Mouse (Mus musculus): Measurements from ENCODE around the gene Glod4. TPM values are rescaled to one million over a fixed set of nuclear protein-coding genes. Genes with fewer than 3 reads are reported as not detected.
"Not testable (repeated sequence)": the region's sequence is repeated elsewhere in the genome, so short reads cannot be mapped to it uniquely, and the experiment has no call there.

Glod4 gene
- polyA plus RNA-seq, 1 experiment from 2014 or later, result 131 TPM

- Histone ChIP-seq H3K27me3 (ENCODE audit: control insufficient read depth, insufficient read depth, low read length) (no peaks in the 10 kb centered on the region), H3K36me3 (ENCODE audit: control insufficient read depth, insufficient read depth, low read length) (peaks cover 15% of the 10 kb centered on the region), H3K4me1 (ENCODE audit: control insufficient read depth, insufficient read depth, low read length) (peaks cover 5% of the 10 kb centered on the region; the same call in 1 of the 2 replicates), H3K27ac (ENCODE audit: low read depth, low read length) (peak within 1 kb of the TSS; percentile 54), H3K9me3 (ENCODE audit: control insufficient read depth, low read length) (no peaks in the 10 kb centered on the region), H3K4me3 (ENCODE audit: low read depth, low read length) (peak within 1 kb of the TSS; percentile 85), H3K4me2 (peak within 1 kb of the TSS; percentile 78), H3K9ac (ENCODE audit: low read length) (peak within 1 kb of the TSS; percentile 97)
- DNase-seq (ENCODE audit: low spot score, missing footprints) (peak; percentile 100), ATAC-seq (ENCODE audit: low FRiP score) (peak; percentile 99)
- under 1% methylated on average over 35 of the region's 35 CpGs for WGBS
These were observed 26.1 kb downstream of the Glod4 start, which contains the start of the genes Dbil5 and Gemin4 for GRCm38 (mm10) chr11:76217390-76217800. Dbil5 (plus strand) TSS chr11:76217608. Gemin4 (minus strand) TSS chr11:76217664.

DNA sequence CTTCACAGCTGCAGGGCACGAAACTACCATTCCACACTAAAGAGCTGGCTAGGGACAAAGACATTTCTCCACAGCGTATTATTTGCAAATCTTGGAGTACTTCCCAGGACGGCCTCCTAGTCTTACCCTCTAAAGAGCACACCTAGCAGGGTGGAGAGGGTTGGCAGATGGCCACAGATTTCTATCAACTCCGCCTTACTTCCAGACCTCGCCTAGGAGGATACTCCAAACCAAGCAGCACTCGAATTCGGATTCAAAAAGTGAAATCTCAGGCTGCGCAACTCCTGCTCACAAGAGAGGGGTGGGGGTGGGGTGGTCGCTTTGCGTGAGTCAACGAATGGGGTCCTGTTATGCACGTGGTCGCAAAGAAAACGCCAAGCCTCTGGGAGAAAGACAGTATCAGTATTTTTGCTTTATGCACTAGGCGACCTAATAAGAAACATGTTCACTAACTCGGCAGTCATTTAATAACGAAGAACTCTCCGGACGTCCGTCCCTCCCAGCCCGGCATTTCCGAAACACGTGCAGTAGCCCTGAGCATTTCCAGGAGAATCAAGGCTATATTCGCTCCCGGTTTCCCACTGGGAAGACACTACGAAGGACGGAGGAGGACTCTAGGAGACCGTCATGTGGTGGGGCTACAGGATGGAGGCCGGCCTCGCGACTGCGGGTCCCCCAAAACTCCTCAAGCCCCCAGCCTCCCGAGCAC is 26.7 kb downstream of the Glod4 start:
- no peaks in the 10 kb centered on the region for H3K9me3 ChIP-seq (ENCODE audit: control insufficient read depth, low read length)
- ATAC-seq (ENCODE audit: low FRiP score), result peak; percentile 24; the same call in 1 of the 2 replicates
- DNase-seq (ENCODE audit: low spot score, missing footprints), result no peak
- WGBS, result 6% methylated on average over 33 of the region's 33 CpGs
- H3K27me3 ChIP-seq (ENCODE audit: control insufficient read depth, insufficient read depth, low read length), result no peaks in the 10 kb centered on the region
- H3K9ac ChIP-seq (ENCODE audit: low read length), result peak overlapping the region; percentile 97
- H3K4me3 ChIP-seq (ENCODE audit: low read depth, low read length), result peak overlapping the region; percentile 85
- peak overlapping the region; percentile 54 for H3K27ac ChIP-seq (ENCODE audit: low read depth, low read length)
- H3K36me3 ChIP-seq (ENCODE audit: control insufficient read depth, insufficient read depth, low read length), result peaks cover 18% of the 10 kb centered on the region
- peaks cover 5% of the 10 kb centered on the region; the same call in 1 of the 2 replicates for H3K4me1 ChIP-seq (ENCODE audit: control insufficient read depth, insufficient read depth, low read length)
- peak overlapping the region; percentile 78 for H3K4me2 ChIP-seq

GRCm38 (mm10) chr11:76216049-76216540 is 27.4 kb downstream of the Glod4 start:
- no peaks in the 10 kb centered on the region for H3K9me3 ChIP-seq (ENCODE audit: control insufficient read depth, low read length)
- H3K9ac ChIP-seq (ENCODE audit: low read length), result peak overlapping the region; percentile 97; the same call in 1 of the 2 replicates
- peaks cover 15% of the 10 kb centered on the region for H3K36me3 ChIP-seq (ENCODE audit: control insufficient read depth, insufficient read depth, low read length)
- ATAC-seq (ENCODE audit: low FRiP score) (no peak), DNase-seq (ENCODE audit: low spot score, missing footprints) (no peak)
- H3K4me1 ChIP-seq (ENCODE audit: control insufficient read depth, insufficient read depth, low read length), result peaks cover 5% of the 10 kb centered on the region; the same call in 1 of the 2 replicates
- H3K27me3 ChIP-seq (ENCODE audit: control insufficient read depth, insufficient read depth, low read length), result no peaks in the 10 kb centered on the region
- peak overlapping the region; percentile 85; the same call in 1 of the 2 replicates for H3K4me3 ChIP-seq (ENCODE audit: low read depth, low read length)
- peak overlapping the region; percentile 78; the same call in 1 of the 2 replicates for H3K4me2 ChIP-seq
- H3K27ac ChIP-seq (ENCODE audit: low read depth, low read length), result no peak overlapping the region
- WGBS, result 96% methylated on average over 5 of the region's 5 CpGs

- Histone ChIP-seq H3K27me3 (ENCODE audit: control insufficient read depth, insufficient read depth, low read length) (no peaks in the 10 kb centered on the region), H3K4me2 (no peak overlapping the region), H3K27ac (ENCODE audit: low read depth, low read length) (no peak overlapping the region), H3K9me3 (ENCODE audit: control insufficient read depth, low read length) (no peaks in the 10 kb centered on the region), H3K9ac (ENCODE audit: low read length) (no peak overlapping the region), H3K4me1 (ENCODE audit: control insufficient read depth, insufficient read depth, low read length) (peaks cover 5% of the 10 kb centered on the region; the same call in 1 of the 2 replicates), H3K36me3 (ENCODE audit: control insufficient read depth, insufficient read depth, low read length) (peaks cover 19% of the 10 kb centered on the region), H3K4me3 (ENCODE audit: low read depth, low read length) (no peak overlapping the region)
- ATAC-seq (ENCODE audit: low FRiP score) (no peak), DNase-seq (ENCODE audit: low spot score, missing footprints) (no peak)
- WGBS, result 91% methylated on average over 2 of the region's 2 CpGs
These were observed 28.5 kb downstream of the Glod4 start for GRCm38 (mm10) chr11:76215011-76215410.

DNA sequence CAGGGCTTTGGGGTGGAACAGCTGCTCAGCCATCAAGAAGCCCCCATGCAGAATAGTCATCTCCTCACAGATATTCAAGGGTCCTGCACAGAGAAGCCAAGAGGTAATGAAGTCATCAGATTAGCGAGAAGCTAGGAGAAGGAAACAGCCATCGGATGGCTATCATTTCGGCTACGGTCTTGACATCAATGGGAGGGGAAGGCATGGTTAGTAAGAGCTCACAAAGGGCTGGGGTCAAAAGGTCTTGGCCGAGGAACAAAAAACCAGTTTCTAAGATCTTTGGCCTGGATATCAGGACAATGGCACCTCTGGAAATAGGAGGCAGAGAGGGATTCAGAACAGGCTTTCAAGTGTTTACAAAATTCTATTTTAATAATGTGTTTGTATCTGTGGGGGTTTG is 29.7 kb downstream of the Glod4 start:
- ATAC-seq (ENCODE audit: low FRiP score) (no peak), DNase-seq (ENCODE audit: low spot score, missing footprints) (no peak)
- Histone ChIP-seq H3K27me3 (ENCODE audit: control insufficient read depth, insufficient read depth, low read length) (no peaks in the 10 kb centered on the region), H3K4me3 (ENCODE audit: low read depth, low read length) (no peak overlapping the region), H3K36me3 (ENCODE audit: control insufficient read depth, insufficient read depth, low read length) (peaks cover 19% of the 10 kb centered on the region), H3K27ac (ENCODE audit: low read depth, low read length) (no peak overlapping the region), H3K9me3 (ENCODE audit: control insufficient read depth, low read length) (no peaks in the 10 kb centered on the region), H3K4me1 (ENCODE audit: control insufficient read depth, insufficient read depth, low read length) (peaks cover 5% of the 10 kb centered on the region; the same call in 1 of the 2 replicates), H3K4me2 (no peak overlapping the region), H3K9ac (ENCODE audit: low read length) (no peak overlapping the region)
- WGBS, result 18% methylated on average over 5 of the region's 5 CpGs

- DNase-seq (ENCODE audit: low spot score, missing footprints); H3K4me3 ChIP-seq (ENCODE audit: low read depth, low read length); H3K4me1 ChIP-seq (ENCODE audit: control insufficient read depth, insufficient read depth, low read length); H3K27ac ChIP-seq (ENCODE audit: low read depth, low read length); H3K27me3 ChIP-seq (ENCODE audit: control insufficient read depth, insufficient read depth, low read length); H3K9me3 ChIP-seq (ENCODE audit: control insufficient read depth, low read length); H3K9ac ChIP-seq (ENCODE audit: low read length); ATAC-seq (ENCODE audit: low FRiP score); H3K4me2 ChIP-seq: not testable (repeated sequence)
- 97% methylated on average over 4 of the region's 6 CpGs for WGBS
- peaks cover 23% of the 10 kb centered on the region for H3K36me3 ChIP-seq (ENCODE audit: control insufficient read depth, insufficient read depth, low read length)
These were observed 31.9 kb downstream of the Glod4 start for GRCm38 (mm10) chr11:76211595-76211994.

DNA sequence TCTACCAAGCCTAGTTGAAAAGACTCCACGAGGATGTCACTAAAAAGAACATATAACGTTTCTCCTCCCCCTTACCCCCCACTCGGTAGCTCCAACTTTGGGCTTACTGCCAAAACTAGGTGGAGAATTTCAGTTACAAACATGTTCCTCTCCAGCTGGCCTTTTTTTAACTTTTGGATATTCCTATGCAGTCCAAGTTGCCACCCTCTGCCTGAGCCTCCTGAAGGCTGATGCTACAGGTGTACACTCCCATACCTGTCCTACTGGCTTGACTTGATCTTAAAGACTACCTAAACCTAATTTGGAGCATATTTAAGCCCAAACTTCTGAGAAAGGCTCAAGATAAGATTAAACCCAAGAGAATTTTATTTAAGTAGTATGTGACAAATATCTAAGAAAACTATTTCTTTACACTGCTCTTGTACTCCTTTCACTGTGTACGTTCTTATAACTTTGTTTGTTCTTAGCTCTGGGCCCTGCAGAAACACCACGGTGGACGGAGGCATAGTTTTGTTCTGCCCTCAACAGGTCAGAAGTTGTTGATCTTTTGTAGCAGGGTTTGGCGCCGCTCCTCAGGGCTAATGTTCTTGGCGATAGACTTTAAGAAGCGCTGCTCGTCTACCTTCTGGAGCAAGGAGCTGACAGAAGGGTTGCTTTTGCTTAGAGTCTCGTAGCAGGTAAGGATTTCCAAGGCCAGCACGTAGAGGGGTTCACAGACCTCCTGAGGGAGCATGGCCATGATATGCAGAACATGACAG is 33.1 kb downstream of the Glod4 start:
- 92% methylated on average over 13 of the region's 13 CpGs for WGBS
- Histone ChIP-seq H3K4me3 (ENCODE audit: low read depth, low read length) (no peak overlapping the region), H3K4me1 (ENCODE audit: control insufficient read depth, insufficient read depth, low read length) (no peaks in the 10 kb centered on the region), H3K9me3 (ENCODE audit: control insufficient read depth, low read length) (no peaks in the 10 kb centered on the region), H3K36me3 (ENCODE audit: control insufficient read depth, insufficient read depth, low read length) (peaks cover 23% of the 10 kb centered on the region), H3K4me2 (no peak overlapping the region), H3K27ac (ENCODE audit: low read depth, low read length) (no peak overlapping the region), H3K27me3 (ENCODE audit: control insufficient read depth, insufficient read depth, low read length) (no peaks in the 10 kb centered on the region), H3K9ac (ENCODE audit: low read length) (no peak overlapping the region)
- DNase-seq (ENCODE audit: low spot score, missing footprints) (no peak), ATAC-seq (ENCODE audit: low FRiP score) (no peak)

DNA sequence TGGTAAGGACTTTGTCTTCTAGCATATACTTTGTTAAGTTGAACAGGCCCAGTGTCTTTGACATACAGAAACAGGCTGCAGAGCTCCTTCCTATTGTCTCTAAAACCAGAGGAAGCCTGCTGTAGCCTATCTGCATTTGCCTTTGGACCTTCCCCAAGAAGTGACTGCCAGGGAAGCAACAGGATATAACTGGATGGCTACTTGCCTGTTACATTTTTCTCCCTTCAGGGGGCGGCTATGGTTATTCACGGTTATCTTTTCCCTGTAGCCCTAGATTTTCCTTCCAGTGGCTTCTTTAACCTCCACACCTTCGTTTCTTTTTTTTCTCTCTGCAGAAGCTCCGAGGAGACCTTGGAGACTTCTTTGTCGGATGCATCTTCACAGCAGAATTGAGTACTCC is 36.7 kb downstream of the Glod4 start:
- H3K4me2 ChIP-seq, result no peak overlapping the region
- peaks cover 9% of the 10 kb centered on the region for H3K36me3 ChIP-seq (ENCODE audit: control insufficient read depth, insufficient read depth, low read length)

More for the DNA sequence above, 36.7 kb downstream of the Glod4 start:
- Histone ChIP-seq H3K4me3 (ENCODE audit: low read depth, low read length) (no peak overlapping the region), H3K9ac (ENCODE audit: low read length) (no peak overlapping the region), H3K27me3 (ENCODE audit: control insufficient read depth, insufficient read depth, low read length) (no peaks in the 10 kb centered on the region), H3K4me1 (ENCODE audit: control insufficient read depth, insufficient read depth, low read length) (peaks cover 5% of the 10 kb centered on the region; the same call in 1 of the 2 replicates), H3K9me3 (ENCODE audit: control insufficient read depth, low read length) (no peaks in the 10 kb centered on the region), H3K27ac (ENCODE audit: low read depth, low read length) (no peak overlapping the region)
- DNase-seq (ENCODE audit: low spot score, missing footprints) (no peak), ATAC-seq (ENCODE audit: low FRiP score) (no peak)
- WGBS, result 86% methylated on average over 5 of the region's 5 CpGs

Measured in midbrain, embryonic 11.5 days (tissue).